Mouse (Mus musculus) left cerebral cortex, adult 2 months (tissue): ENCODE results near the gene Slc38a6. TPM values are rescaled to one million over a fixed set of nuclear protein-coding genes. Genes with fewer than 3 reads are reported as not detected.

Experiments
- DNase-seq, 2 experiments: peaks; one replicate each; pipeline ENCODE4 v3.0.0; 2021 to 2022; ENCODE audit warnings: low spot score in 2 of 2, mixed read lengths in 1 of 2; ENCODE audit errors: extremely low spot score in 1 of 2
- H3K27ac ChIP-seq: fragments of 200-600 bp; 2 replicates; pipeline ENCODE4 v1.8.1; 2022
- H3K4me3 ChIP-seq: fragments of 200-600 bp; 2 replicates; pipeline ENCODE4 v1.8.1; 2022
- CTCF ChIP-seq: fragments of 200-600 bp; IDR thresholded peaks from 2 replicates; pipeline ENCODE4 v1.8.1; 2022; ENCODE audit warnings: antibody characterized with exemption, mild to moderate bottlenecking, moderate library complexity
- intact Hi-C: fragments of 180-260 bp; cut with DNase I; formaldehyde crosslinking; loops from one replicate; pipeline ENCODE4 v1.15.1; 2025
- total RNA-seq, 2 experiments: library from RNA; stranded (reverse); gene quantifications; 2 replicates each; pipeline ENCODE4 v1.2.3; 2021

Slc38a6 gene
- total RNA-seq, 2 experiments from 2014 or later, result 13.7 to 18.6 TPM

GRCm38 (mm10) chr12:73345157-73345556, 58.6 kb downstream of the Slc38a6 start:
- Histone ChIP-seq H3K4me3 (no peak overlapping the region), H3K27ac (no peak overlapping the region)
- TF ChIP-seq CTCF, result no peak
- no peak for DNase-seq
- intact Hi-C loops, result no loop called here

DNA sequence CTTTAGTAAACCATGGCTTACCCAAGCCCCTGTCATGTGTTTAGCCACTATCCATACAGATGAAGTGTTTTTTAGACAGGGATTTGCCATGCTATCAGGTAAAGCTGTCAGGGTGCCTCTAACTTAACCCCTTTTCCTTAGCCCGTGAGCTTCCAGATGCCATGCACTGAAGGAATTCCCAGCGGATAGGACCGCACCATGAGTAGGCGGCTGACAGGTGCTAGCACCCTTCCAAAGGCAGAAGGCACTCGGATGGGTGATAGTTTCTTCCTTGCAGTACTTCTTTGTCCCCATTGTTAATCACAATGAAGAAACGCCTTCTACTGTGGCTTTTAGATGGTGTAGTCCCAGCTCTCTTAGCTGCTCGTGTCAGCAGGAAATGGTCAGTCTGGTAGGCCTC, 60.6 kb downstream of the Slc38a6 start:
- intact Hi-C loops, result no loop called here
- DNase-seq, result no peak
- no peak overlapping the region for H3K4me3 ChIP-seq
- no peak overlapping the region for H3K27ac ChIP-seq
- TF ChIP-seq CTCF, result no peak

GRCm38 (mm10) chr12:73350466-73350865, 63.9 kb downstream of the Slc38a6 start:
- Histone ChIP-seq H3K4me3 (no peak overlapping the region), H3K27ac (no peak overlapping the region)
- no peak for DNase-seq
- no peak for TF ChIP-seq CTCF
- intact Hi-C loops, result no loop called here

DNA sequence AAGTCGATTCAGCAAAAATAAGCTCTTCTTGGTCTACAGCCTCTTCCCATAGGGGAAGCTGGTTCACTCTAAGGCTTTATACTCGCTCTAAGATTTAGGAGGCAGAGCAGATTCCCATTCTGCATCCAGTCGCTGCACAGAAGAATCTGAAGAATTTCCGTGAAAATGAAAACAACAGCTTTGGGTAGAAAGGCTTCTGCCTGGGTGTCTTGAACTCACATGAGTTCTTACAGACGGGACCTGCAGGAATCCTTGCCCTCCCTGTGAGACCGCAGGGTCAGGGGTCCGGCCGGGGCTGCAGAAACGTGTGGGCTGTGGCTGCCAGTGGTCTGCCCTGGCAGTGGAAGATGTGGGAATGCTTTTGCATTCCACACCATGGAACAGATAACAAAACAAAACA, 64.4 kb downstream of the Slc38a6 start:
- H3K4me3 ChIP-seq, result no peak overlapping the region
- no peak for TF ChIP-seq CTCF
- intact Hi-C loops, result no loop called here
- DNase-seq, result no peak
- no peak overlapping the region for H3K27ac ChIP-seq

DNA sequence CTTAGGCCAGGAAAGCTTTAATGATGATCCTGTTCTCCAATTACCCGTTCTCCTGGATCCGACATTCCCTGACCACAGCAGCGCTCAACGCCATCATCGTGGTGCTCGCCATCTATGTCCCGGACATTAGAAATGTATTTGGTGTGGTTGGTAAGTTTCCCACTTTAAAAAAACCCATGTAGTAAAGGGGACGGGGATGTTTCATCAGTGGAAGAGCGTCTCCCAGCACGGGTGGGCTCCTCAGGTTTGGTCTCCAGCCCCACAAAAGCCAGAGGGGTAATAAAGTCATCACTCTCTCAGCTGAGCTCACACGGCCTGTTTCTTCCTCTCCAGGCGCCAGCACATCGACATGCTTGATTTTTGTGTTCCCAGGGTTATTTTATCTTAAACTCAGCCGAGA, 65.2 kb downstream of the Slc38a6 start:
- no peak overlapping the region for H3K4me3 ChIP-seq
- no peak for DNase-seq
- no peak for TF ChIP-seq CTCF
- no peak overlapping the region for H3K27ac ChIP-seq
- intact Hi-C loops, result no loop called here

DNA sequence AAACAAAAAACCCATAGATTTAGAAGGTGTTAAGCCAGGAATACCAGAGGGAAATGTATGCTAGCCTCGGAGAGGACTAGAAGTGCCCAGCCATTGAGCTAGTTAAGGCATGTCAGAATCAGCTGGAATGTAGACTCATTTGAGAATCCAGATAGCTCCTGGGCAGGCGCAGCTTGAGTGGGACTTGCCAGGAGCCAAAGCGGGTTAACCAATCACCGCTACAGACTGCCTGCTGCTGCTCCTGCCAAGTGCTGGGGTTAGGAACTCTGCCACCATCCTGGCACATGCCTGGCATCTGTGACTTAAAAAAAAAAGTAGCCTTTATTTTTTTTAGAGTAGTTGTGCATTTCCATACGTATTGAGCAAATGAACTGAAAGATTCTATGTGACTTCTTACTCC, 66.8 kb downstream of the Slc38a6 start:
- DNase-seq, result no peak
- Histone ChIP-seq H3K4me3 (no peak overlapping the region), H3K27ac (no peak overlapping the region)
- TF ChIP-seq CTCF, result no peak
- intact Hi-C loops, result no loop called here

- no peak for DNase-seq
- TF ChIP-seq CTCF, result no peak
- intact Hi-C loops, result no loop called here
- Histone ChIP-seq H3K27ac (no peak overlapping the region), H3K4me3 (no peak overlapping the region)
These were observed 67.9 kb downstream of the Slc38a6 start for GRCm38 (mm10) chr12:73354521-73354920.

DNA sequence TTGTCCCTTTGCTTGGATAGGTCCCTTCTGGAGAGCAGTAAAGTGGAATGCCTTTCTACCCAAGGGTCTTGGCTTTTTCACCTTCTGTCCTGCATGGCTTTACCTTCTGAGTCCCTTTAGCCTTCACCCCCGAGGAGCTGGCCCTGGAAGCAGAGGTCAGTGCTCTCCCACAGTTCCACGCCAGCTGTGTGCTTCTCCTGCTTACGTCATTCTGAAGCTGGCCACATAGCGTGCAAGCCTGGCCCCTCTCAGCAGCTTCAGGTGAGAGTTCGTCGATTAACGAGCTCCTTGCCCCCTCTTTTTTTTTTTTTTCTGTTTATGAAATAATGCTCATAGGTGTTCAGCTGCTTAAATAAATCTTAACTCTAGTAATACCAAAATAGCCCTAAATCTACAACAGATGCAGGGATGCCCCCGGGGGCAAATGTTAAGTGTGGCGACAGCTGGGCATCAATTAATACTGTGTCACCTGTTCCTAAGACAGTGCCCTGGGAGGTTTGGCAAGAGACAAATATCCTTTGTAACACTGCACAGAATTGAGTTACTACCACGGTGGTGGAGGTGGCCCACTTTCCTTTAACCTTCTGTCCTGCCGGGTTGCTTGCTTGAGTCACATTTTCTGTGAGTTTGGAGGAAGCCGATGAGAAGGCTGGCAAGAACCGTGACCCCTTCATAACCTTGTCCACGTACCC, 68.7 kb downstream of the Slc38a6 start:
- TF ChIP-seq CTCF, result no peak
- Histone ChIP-seq H3K4me3 (no peak overlapping the region), H3K27ac (no peak overlapping the region)
- DNase-seq, result no peak
- intact Hi-C loops, result no loop called here

- no peak for DNase-seq
- H3K27ac ChIP-seq, result no peak overlapping the region
- intact Hi-C loops, result no loop called here
- H3K4me3 ChIP-seq, result no peak overlapping the region
- no peak for TF ChIP-seq CTCF
These were observed 70.1 kb downstream of the Slc38a6 start for GRCm38 (mm10) chr12:73356696-73357095.

GRCm38 (mm10) chr12:73357311-73357710, 70.7 kb downstream of the Slc38a6 start:
- no peak overlapping the region for H3K27ac ChIP-seq
- no peak for TF ChIP-seq CTCF
- intact Hi-C loops, result no loop called here
- DNase-seq, result no peak
- H3K4me3 ChIP-seq, result no peak overlapping the region

DNA sequence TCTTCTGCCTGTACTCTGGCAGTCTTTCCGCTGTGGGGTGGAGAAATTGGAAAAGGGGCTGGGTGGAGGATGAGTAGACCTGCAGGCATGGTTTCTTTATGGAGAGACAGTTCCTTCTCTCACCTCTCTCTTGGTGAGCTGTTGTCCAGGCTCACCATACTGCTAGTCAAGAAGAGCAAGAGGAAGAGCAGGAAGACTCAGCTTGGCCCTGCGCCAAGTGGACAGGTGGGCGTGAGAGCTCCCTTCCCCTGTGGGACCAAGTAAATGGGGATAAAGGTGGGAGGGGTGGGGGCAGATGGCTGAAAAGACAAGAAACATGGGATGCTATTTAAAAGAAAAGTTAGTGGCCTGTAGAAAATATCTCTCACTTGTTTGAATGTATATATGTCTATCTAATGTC, 71.2 kb downstream of the Slc38a6 start:
- Histone ChIP-seq H3K4me3 (no peak overlapping the region), H3K27ac (no peak overlapping the region)
- no peak for TF ChIP-seq CTCF
- intact Hi-C loops, result no loop called here
- DNase-seq, result no peak

- no peak for TF ChIP-seq CTCF
- no peak overlapping the region for H3K27ac ChIP-seq
- intact Hi-C loops, result no loop called here
- DNase-seq, result no peak
- H3K4me3 ChIP-seq, result no peak overlapping the region
These were observed 72.1 kb downstream of the Slc38a6 start for GRCm38 (mm10) chr12:73358640-73359039.

- no peak overlapping the region for H3K27ac ChIP-seq
- no peak overlapping the region for H3K4me3 ChIP-seq
- no peak for TF ChIP-seq CTCF
- DNase-seq, result no peak
- intact Hi-C loops, result no loop called here
These were observed 72.9 kb downstream of the Slc38a6 start for GRCm38 (mm10) chr12:73359520-73359919.
